Mouse (Mus musculus): Measurements from ENCODE around the gene Cnih3.

The Cnih3 gene

GRCm38 (mm10) chr1:181352043-181352366, 423 bp upstream of the Cnih3 start:
- DNase-seq (ENCODE audit: low spot score in 2 of 2) = no peak

DNA sequence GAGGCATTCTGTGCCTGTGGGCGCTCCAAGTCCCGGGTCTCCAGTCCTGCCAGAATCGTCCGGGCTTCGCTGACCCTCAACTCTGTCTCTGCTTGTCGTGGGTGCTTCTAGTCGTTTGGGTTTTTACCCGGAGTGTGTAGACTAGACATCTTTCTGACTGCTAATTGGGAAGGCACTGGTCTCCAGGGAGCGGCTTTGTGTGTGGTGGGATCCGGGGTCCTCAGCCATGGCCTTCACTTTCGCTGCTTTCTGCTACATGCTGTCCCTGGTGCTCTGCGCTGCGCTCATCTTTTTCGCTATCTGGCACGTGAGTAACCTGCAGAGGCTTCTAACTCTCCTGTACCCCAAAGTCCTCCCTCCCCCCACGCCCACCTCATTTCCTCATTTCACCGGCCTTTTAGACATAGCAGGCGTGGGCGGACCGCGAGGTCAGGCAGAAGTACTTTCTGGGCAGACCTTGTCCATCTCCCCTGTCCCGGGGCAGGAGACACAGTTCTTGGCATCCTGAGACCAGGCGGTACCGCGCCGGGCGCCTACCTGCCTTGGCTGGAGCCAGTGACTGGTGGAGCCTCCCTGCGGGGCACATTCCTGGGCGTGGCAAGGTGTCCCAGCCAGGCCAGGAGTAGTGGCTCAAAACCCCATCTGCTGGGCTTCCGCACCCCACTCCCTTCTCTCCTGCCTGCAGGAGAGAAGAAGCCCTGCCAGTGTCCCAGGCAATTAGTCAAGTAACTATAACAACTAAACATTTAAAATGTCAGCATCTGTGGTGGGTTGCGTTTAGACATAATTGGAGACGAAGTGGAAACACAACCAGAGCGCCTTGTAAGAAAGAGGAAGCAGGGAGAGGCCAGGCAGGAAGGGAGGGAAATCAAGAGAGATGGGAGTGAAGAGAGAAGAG, 1.0 kb downstream of the Cnih3 start:
- DNase-seq (ENCODE audit: low spot score in 2 of 2) = no peak

- DNase-seq (ENCODE audit: low spot score in 2 of 2) = no peak
Measured at GRCm38 (mm10) chr1:181355683-181356082, 3.3 kb downstream of the Cnih3 start.

DNA sequence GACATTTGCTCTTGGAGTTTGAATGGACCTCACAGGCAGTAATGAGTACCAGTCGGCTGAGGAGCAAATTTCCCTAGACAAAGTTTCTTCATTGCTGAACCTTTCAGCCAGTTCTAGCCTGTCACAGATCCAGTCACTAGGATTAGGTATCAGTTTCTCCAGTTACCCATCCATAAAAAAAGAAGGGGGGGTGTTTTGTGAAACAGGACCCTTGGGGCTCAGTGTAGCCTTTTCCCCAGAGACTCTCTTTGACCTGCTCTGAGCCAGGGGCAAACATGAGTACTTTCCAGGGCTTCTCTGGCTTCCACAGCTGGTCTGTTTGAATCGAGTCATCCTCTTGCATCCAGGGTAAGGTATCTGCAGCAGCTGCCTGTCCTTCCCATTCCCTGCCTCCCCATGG, 5.4 kb downstream of the Cnih3 start:
- DNase-seq (ENCODE audit: low spot score in 2 of 2) = no peak

GRCm38 (mm10) chr1:181358526-181358925, 6.1 kb downstream of the Cnih3 start:
- no peak for DNase-seq (ENCODE audit: low spot score in 2 of 2)

DNA sequence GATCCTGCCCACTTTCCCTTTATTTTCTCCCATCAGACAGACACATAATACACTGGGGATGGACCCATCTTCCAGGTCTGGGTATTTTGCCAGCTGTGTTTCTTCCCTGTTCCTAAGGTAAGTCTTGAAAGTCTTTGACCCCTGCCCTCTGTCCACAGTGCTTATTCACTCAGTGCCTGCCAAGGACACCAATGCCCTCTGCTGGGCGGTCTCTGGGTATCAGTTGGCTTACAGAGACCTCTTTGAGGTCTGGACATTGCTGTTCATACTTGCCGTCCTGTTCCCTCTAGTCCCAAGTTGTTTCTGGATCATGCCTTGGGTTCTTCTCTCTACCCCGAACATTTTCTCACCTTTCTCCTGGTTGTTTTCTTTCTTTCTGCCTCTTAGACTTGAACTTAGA, 8.3 kb downstream of the Cnih3 start:
- no peak for DNase-seq (ENCODE audit: low spot score in 2 of 2)

DNA sequence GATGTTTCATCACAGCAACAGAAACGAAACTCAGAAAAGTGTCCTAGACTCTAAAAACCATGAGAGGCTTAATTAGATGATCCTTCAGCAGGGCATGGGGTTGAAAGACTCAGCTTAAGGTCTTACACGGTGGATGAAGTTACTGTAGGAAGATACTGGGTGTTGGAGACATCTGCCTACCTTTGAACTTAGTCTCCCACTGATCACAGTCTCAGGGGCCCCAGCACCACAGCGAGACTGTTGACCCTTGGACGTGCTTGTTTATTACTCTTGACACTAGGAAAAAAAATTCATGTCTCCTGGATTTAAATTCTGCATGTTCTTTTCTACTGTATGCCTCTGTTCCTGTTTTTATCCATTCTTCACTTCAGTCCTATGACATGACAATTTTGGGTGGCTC, 11.6 kb downstream of the Cnih3 start:
- DNase-seq (ENCODE audit: low spot score in 2 of 2) = no peak

DNA sequence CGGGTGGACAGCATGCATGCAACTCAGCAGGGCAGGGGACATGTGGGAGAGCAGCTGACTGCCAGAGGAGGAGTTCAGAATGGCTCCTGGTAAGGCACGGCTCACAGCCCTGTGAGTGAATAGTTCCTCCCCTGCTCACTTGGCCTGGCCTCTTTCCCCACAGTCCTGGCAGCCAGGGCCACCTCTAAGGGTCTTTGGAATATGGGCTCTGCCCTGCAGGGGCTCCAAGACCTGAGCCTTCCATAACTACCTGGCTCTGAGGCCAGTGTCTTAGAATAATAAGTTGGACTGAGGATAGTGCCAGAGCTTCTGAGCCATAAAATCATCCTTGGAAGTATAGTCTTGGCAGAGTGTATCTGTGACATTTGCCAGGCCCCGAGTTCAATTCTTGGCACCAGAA, 12.9 kb downstream of the Cnih3 start:
- no peak for DNase-seq (ENCODE audit: low spot score in 2 of 2)

DNA sequence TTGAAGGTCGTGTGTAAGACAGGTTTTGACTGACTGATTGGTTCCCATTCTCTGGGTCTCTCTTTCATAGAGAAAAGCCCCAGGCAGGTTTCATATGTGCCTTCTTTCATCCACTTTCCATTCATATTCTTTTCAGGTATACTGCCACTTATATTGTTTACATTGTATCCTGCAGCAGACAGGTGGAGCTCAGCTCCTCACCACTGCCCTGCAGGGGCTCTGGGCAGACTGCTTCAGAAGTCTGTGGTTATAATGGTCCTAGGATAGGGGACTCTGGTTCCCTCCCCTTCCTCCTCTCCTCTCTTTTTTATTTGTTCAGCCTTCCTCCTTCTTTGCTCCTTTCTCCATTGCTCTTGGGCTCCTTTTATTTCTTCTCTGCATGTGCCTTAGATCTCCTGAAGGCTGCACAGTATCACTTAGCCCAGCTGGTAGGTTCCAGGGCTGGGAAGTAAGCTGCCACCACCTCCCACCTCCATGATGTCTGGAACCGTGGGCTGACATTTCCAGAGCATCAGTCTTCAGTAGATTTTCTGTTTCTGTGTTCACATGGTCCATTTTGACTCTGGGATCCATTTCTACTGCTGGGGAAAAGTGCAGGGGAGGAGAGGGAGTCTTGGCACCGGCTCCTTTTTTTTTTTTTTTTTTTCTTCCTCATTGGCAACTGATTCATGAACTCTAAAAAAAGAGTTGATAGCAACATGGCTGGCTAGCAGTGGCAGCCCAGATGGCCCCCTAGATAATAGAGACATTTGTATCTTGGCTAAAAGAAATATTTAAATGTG, 16.6 kb downstream of the Cnih3 start:
- no peak for DNase-seq (ENCODE audit: low spot score in 2 of 2)

- no peak for DNase-seq (ENCODE audit: low spot score in 2 of 2)
Measured at GRCm38 (mm10) chr1:181370370-181370769, 17.9 kb downstream of the Cnih3 start.

DNA sequence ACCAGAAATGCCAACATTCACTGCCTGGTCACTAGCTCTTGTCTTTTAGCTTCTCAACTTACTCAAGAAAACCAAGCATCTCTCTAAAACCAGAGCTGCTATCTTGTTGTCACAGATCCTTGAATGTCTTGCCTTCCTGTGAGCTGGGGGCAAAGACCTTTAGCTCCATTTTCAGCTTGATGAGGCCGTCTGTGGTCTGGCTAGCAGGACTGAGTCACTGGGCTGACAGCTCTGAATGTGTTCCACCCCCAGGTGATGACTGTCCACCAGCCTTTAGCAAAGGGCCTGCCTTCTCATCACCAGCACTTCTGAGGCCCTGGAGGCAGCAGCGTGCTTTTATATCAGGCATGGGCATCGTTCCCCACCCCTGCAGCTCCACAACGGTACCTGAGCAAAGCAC, 18.8 kb downstream of the Cnih3 start:
- no peak for DNase-seq (ENCODE audit: low spot score in 2 of 2)

DNA sequence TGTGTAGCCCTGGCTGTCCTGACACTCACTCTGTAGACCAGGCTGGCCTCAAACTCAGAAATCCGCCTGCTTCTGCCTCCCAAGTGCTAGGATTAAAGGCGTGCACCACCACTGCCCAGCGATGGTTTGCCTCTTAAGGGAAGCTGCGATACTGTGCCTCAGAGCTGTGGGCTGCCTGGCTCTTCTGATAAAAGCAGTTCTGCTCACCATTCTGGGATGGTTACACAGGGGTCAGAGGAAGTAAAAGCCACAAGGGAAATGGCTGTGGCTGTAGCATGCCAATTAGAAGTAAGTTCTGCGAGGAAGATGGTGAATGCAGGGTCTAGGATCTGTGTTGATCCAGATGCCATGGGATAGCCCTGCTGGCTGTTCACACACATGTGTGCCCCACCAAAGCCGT, 19.9 kb downstream of the Cnih3 start:
- no peak for DNase-seq (ENCODE audit: low spot score in 2 of 2)

DNA sequence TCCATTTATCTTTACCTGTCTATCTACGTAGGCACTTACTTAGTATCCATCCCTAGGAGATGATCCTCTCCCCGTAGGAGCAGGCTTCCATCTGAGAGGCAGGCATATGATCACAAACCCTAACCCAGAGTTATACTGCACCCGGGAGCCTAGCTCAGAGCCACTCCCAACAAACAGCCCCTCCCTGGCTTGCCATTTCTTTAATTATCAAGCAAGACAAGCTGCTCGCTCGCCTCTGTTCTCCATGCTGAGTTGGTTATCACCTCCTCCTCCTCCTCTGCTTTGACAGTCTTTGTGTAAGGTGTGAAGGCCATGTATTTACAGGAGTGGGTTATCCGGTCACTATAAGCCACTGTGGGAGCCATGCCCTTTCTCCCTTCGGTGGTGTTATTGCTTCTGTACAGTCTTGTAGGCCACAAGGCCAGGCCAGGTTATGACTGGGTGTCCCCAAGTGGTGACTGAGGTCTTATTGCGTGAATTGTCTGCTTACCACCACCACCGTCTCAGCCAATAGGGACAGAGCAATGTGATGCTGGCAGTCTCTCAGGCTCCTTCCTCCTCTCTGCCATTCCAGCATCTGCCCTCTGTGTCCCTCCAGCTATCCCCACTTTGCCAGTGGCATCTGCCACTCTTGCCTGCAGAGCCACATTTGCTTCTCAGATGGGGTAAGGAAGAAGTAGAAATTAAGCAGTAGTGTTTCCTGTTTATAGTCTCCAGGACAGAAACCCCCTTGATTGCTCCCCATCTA, 22.4 kb downstream of the Cnih3 start:
- DNase-seq (ENCODE audit: low spot score in 2 of 2) = no peak

GRCm38 (mm10) chr1:181376431-181376830, 24.0 kb downstream of the Cnih3 start:
- no peak for DNase-seq (ENCODE audit: low spot score in 2 of 2)

- peak in 1 of 2 experiments; percentile 18 for DNase-seq (ENCODE audit: low spot score in 2 of 2)
Measured at GRCm38 (mm10) chr1:181379664-181380063, 27.2 kb downstream of the Cnih3 start.

GRCm38 (mm10) chr1:181381410-181382010, 29.1 kb downstream of the Cnih3 start:
- no peak for DNase-seq (ENCODE audit: low spot score in 2 of 2)

DNA sequence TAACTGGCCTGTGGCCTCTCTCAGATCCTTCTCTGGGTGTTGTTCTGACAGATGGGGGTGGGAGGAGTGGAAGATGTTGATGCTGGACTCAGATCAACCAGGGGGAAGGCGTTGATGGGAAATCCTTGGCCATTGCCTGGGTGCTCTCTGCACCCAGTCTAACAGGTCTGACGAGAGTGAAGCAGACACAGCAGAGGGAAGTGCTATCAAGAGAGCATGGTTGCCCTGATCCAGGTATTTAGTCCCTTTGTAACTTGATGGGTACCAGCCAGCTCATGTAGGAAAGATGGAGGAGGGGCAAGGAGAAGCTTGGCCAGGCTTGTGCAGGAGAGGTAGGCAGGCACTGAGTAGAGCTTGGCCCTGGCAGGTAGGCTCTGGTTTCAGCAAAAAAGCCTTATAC, 36.8 kb downstream of the Cnih3 start:
- no peak for DNase-seq (ENCODE audit: low spot score in 2 of 2)

GRCm38 (mm10) chr1:181392489-181392888, 40.1 kb downstream of the Cnih3 start:
- no peak for DNase-seq (ENCODE audit: low spot score in 2 of 2)

GRCm38 (mm10) chr1:181393250-181394149, 41.1 kb downstream of the Cnih3 start:
- no peak for DNase-seq (ENCODE audit: low spot score in 2 of 2)

DNA sequence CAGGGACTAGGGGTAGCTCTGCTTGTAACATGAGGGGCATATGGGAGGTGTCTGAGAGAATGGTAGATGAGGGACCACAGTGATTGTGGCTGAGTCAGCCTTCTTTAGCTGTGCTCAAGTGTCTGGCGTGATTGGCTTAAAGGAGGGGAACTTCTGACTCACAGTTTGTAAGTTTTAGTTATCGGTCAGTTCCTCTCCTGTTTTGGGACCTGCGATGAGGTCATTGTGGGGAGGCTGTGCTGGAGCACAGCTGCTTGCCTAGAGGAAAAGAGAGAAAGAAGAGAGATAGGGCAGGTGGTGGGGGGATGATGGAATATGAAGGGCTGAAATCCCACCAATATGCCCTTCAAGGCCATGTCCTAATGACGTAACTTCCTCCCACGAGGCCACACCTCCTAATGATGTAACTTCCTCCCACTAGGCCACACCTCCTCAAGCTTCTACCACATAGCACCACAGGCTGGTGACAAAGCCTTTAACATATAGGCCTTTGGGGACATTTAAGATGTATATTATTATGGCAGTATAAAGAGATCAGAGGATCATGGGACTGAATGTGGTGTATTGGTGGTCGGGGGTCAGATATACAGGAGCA, 42.9 kb downstream of the Cnih3 start:
- no peak for DNase-seq (ENCODE audit: low spot score in 2 of 2)

- no peak for DNase-seq (ENCODE audit: low spot score in 2 of 2)
Measured at GRCm38 (mm10) chr1:181399179-181399578, 46.8 kb downstream of the Cnih3 start.
